Mouse (Mus musculus) testis, adult 2 months (tissue): ENCODE data around the gene Dctn2. TPM values are rescaled to one million over a fixed set of nuclear protein-coding genes. Genes with fewer than 3 reads are reported as not detected.
A peak's percentile ranks its signal among the peaks of the same experiment; 100 is the strongest.
"Not testable (repeated sequence)": the region's sequence is repeated elsewhere in the genome, so short reads cannot be mapped to it uniquely, and the experiment has no call there.

Source experiments
- H3K27ac ChIP-seq: fragments of 200-500 bp; 2 replicates; pipeline ENCODE4 v1.5.1; 2012; ENCODE audit warnings: low read depth, low read length; ENCODE audit not compliant: control insufficient read depth, insufficient read depth
- H3K27me3 ChIP-seq: fragments of 200-500 bp; 2 replicates; pipeline ENCODE4 v1.6.1; 2012; ENCODE audit warnings: mild to moderate bottlenecking, low read length, moderate library complexity; ENCODE audit not compliant: control insufficient read depth, insufficient read depth
- H3K36me3 ChIP-seq: fragments of 200-500 bp; 2 replicates; pipeline ENCODE4 v1.6.1; 2012; ENCODE audit warnings: mild to moderate bottlenecking, low read length; ENCODE audit not compliant: control insufficient read depth, insufficient read depth
- H3K4me1 ChIP-seq: fragments of 200-500 bp; 2 replicates; pipeline ENCODE4 v1.6.1; 2012; ENCODE audit warnings: low read length; ENCODE audit not compliant: control insufficient read depth, insufficient read depth
- H3K4me3 ChIP-seq: fragments of 200-500 bp; 2 replicates; pipeline ENCODE4 v1.5.1; 2012; ENCODE audit warnings: low read depth, mild to moderate bottlenecking, low read length, moderate library complexity, mixed read lengths; ENCODE audit not compliant: control insufficient read depth
- CTCF ChIP-seq: fragments of 200-500 bp; IDR thresholded peaks from 2 replicates; pipeline ENCODE4 v1.5.1; 2012; ENCODE audit warnings: low read depth, mild to moderate bottlenecking, inconsistent platforms, low read length, moderate library complexity; ENCODE audit not compliant: control insufficient read depth, insufficient read depth, insufficient replicate concordance
- POLR2A ChIP-seq: fragments of 200-500 bp; IDR thresholded peaks from 2 replicates; pipeline ENCODE4 v1.6.1; 2012; ENCODE audit warnings: low read depth, mild to moderate bottlenecking, inconsistent platforms, low read length, moderate library complexity; ENCODE audit not compliant: control insufficient read depth
- polyA plus RNA-seq: library from polyadenylated mRNA; depleted of rRNA; stranded (reverse); fragments of >200 nt; gene quantifications from 2 replicates; pipeline ENCODE4 v1.2.3, GENCODE M21; 2012

Dctn2 gene
- polyA plus RNA-seq, 1 experiment: 391 TPM

DNA sequence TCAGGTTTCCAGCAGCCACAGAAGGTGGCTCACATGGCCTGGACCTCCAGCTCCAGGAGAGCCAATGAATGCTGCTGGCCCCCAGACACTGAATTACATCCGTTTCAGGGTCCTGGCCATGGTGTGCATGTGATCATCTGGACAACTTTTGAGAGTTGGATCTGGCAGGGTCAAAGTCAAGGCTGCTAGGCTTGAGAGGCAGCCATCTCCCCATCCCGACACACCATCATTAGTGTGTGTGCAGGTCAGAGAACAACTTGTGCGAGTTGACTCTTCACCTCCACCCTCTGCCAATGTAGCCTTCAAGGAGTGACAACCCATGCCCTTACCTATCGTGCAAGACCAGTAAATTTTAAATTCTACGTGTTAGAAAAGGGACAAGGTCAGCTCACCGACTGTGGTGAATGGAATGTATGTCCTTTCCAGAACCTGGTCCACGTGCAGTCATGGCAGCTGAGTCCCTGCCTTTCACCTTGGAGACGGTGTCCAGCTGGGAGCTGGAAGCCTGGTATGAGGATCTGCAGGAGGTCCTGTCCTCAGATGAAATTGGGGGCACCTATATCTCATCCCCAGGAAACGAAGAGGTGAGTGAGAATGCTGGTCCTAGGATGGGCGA, 28.8 kb downstream of the Dctn2 start:
- Histone ChIP-seq H3K4me3 (no peak overlapping the region), H3K36me3 (peaks cover 3% of the 10 kb centered on the region), H3K4me1 (peaks cover 3% of the 10 kb centered on the region), H3K27ac (no peak overlapping the region), H3K27me3 (no peaks in the 10 kb centered on the region)
- TF ChIP-seq CTCF: no peak
- no peak for TF ChIP-seq POLR2A

DNA sequence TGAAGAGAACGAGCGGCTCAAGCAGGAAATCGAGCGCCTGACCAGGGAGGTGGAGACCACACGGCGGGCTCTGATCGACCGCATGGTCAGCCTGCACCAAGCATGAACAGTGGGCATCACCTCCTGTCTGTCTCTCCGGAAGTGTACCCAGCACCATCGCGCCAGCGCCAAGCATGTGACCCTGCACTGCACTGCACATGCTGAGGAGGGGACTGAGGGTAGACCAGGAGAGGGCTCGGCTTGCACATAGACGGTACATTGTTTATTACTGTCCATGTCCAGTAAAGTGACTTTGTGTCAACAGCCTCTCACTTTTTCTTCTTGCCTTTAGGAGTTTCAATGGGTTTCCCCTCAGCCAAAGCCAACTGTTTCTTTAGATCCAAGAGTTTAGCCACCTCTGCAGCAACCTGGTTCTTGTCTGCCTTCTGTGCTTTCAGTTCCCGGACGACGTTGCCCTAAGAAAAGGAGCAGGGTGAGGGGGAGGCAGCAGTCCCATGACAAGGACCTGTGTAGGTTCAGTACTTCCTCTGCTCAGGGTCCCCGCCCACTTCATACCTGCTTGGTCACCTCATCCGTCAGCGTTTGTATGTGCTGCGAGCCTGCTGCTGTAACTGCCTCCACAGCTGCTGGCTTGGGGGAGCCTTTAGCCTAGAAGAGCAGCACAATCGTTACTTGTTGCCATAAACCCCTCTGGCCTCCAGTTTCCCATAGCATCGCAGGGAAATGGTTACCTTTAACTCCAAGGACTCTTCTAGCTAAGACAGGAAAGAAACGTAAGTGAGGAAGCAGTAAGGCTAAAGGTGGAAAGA, 30.0 kb downstream of the Dctn2 start:
- Histone ChIP-seq H3K27me3 (no peaks in the 10 kb centered on the region), H3K4me3 (no peak overlapping the region), H3K27ac (no peak overlapping the region), H3K4me1 (peaks cover 3% of the 10 kb centered on the region), H3K36me3 (peaks cover 3% of the 10 kb centered on the region)
- TF ChIP-seq POLR2A: 0 out of 2 replicates have a peak, but pooled peaks have one; percentile 33
- TF ChIP-seq CTCF: no peak

DNA sequence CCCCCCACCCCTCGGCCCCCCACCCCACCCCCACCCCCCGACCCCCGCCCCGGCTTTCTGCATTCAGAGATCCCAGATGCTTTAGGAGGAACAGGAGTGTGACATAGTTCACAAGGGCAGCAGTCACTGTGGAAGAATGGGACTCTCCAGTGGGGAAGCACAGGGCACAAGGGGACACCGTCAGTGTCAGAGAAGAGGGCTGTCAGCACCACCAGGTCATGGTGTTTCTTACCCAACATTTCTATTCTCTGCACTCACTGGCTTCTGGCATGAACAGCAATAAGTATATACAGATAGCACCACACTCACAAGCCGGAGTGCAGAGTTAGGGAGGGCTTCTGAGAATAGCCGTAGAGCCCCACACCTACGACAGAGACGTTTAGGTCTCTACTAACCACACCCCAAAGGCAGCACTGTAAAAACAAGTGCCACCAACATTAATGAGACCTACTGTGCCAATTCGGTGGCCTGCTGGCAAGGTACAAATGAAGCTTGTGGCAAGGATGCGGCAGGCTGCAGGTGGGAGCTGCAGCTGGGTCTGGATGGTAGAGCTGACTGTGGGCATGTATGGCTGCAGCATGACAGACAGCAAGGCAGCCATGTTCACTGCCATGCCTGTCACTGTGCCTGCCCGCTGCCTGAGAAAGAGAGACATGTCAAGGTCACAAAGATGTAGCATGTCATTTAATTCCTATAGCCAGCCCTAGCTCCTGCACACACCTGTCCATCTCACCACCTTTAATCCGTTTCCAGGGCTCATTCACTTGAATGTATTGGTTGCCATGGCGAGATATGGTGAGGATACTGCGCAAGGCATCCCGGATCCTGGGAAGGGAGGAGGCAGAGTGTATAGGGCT, 31.1 kb downstream of the Dctn2 start:
- Histone ChIP-seq H3K27ac (no peak overlapping the region), H3K27me3 (no peaks in the 10 kb centered on the region), H3K36me3 (peaks cover 3% of the 10 kb centered on the region), H3K4me1 (no peaks in the 10 kb centered on the region), H3K4me3 (no peak overlapping the region)
- no peak for TF ChIP-seq CTCF
- TF ChIP-seq POLR2A: no peak

DNA sequence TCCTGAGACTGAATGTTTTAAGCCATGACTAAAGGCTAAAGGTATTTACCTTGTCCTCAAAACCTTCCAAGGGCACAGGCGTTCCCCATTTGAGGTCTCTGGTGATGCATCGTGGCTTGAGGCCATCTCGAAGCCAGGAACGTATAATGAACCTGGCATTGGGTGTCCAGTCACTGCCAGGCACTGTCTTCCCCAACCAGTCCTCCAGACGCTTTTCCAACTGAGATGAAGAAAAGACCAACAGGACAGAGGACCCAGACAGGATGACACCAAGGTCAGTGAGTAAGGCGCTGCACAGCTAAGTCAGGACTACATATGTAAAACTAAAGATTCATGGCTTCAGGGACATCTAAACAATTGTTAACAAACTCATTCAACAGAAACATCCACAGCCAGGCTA, 34.2 kb downstream of the Dctn2 start:
- no peak for TF ChIP-seq POLR2A
- no peak for TF ChIP-seq CTCF
- Histone ChIP-seq H3K4me3 (no peak overlapping the region), H3K27me3 (no peaks in the 10 kb centered on the region), H3K27ac (no peak overlapping the region), H3K4me1 (no peaks in the 10 kb centered on the region), H3K36me3 (peaks cover 3% of the 10 kb centered on the region; the same call in 1 of the 2 replicates)

DNA sequence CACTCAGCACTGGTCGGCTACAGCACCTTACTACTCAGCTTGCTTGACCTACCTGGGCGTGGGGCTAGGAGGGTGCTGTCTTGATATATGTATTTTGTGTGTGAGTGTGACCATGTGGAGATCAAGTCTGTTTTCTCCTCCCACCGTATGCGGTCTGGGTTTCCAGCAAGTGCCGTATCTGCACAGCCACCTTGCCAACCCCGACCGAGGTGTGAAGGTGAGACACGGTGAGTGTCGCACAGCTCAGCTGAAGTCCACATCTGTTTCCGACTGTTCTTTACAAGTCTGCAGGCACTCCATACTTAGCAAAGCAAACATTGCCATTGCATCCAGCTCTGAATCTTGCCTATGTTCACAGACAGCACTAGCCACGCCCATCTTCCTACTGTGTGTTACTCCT, 37.0 kb downstream of the Dctn2 start:
- no peaks in the 10 kb centered on the region for H3K27me3 ChIP-seq
- no peaks in the 10 kb centered on the region for H3K36me3 ChIP-seq
- H3K4me3 ChIP-seq: no peak overlapping the region
- TF ChIP-seq CTCF: no peak
- H3K27ac ChIP-seq: no peak overlapping the region
- no peaks in the 10 kb centered on the region for H3K4me1 ChIP-seq

DNA sequence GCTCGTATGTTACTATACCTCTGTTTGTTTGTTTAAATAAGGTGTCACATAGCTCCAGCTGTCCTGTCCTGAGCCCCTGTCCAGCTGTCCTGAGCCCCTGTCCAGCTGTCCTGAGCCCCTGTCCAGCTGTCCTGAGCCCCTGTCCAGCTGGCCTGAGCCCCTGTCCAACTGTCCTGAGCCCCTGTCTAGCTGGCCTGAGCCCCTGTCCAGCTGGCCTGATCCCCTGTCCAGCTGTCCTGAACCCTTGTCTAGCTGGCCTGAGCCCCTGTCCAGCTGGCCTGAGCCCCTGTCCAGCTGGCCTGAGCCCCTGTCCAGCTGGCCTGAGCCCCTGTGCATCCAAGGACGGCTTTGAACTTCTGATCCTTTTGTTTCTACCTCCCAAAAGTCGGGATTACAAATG, 43.0 kb downstream of the Dctn2 start:
- not testable (repeated sequence) for H3K4me1 ChIP-seq, H3K36me3 ChIP-seq, H3K27me3 ChIP-seq, H3K4me3 ChIP-seq, H3K27ac ChIP-seq

DNA sequence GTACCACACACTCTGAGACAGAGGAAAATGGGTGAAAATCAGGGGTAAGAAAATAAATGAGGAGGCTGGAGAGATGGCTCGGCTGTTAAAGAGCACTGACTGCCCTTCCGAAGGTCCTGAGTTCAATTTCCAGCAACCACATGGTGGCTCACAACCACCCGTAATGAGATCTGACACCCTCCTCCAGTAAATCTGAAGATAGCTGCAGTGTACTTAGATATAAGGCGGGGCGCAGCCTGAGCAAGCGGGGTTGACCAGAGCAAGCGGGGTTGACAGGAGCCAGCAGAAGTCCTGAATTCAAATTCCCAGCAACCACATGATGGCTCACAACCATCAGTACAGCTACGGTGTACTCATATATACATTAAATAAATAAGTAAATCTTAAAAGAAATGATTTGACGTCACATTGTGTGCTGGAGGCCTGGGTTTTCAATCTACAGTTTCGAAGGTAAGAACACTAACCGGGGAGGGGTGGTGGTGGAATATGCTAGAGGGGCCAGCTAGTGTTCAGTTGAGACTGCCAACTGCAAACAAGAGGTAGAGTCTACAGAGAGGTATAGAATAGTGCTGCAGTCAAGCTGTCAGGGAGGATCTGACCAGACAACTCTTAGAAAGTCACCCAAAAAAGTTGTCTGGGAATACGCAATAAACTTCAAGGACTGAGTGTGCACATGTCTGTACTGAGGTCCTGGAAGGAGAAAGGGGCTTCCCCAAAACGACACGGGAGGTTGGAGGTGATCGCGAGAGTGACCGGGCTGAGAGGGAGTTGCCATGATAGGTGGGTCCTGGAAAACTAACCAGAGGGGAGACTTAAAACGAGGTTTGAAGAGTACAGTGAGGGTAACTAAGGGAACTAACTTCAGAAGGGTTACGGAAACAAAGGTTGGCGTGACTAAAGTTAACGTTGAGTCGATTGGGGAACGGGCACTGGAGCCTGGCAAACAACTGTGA, 44.6 kb downstream of the Dctn2 start:
- Histone ChIP-seq H3K36me3 (no peaks in the 10 kb centered on the region), H3K27ac (peak overlapping the region; percentile 68), H3K27me3 (no peaks in the 10 kb centered on the region), H3K4me1 (peaks cover 4% of the 10 kb centered on the region; the same call in 1 of the 2 replicates), H3K4me3 (peak overlapping the region; percentile 98)
- no peak for TF ChIP-seq CTCF
- TF ChIP-seq POLR2A: no peak
